Mouse (Mus musculus) stomach, embryonic 16.5 days (tissue): ENCODE data around the gene Usp2. TPM values are rescaled to one million over a fixed set of nuclear protein-coding genes. Genes with fewer than 3 reads are reported as not detected.
A peak's percentile ranks its signal among the peaks of the same experiment; 100 is the strongest.

Experiments used
- ATAC-seq: fragments of 200-750 bp; cut with Nextera tagmentation; 2 replicates; pipeline ENCODE4 v1.8.0; 2017; ENCODE audit warnings: moderate number of reproducible peaks, moderate TSS enrichment; ENCODE audit not compliant: insufficient read depth, low FRiP score
- H3K27ac ChIP-seq: fragments of 300-500 bp; sonication (generic); 2 replicates; pipeline ENCODE4 v1.5.1; 2014; ENCODE audit warnings: low read length
- H3K27me3 ChIP-seq: fragments of 300-500 bp; sonication (generic); 2 replicates; pipeline ENCODE4 v1.6.1; 2014; ENCODE audit warnings: low read length, control low read depth, mixed read lengths; ENCODE audit not compliant: control insufficient read depth, insufficient read depth
- H3K36me3 ChIP-seq: fragments of 300-500 bp; sonication (generic); 2 replicates; pipeline ENCODE4 v1.6.1; 2014; ENCODE audit warnings: low read length; ENCODE audit not compliant: control insufficient read depth, insufficient read depth
- H3K4me1 ChIP-seq: fragments of 300-500 bp; sonication (generic); 2 replicates; pipeline ENCODE4 v1.6.1; 2014; ENCODE audit warnings: low read length, control low read depth, mixed read lengths; ENCODE audit not compliant: control insufficient read depth, insufficient read depth
- H3K4me2 ChIP-seq: fragments of 300-500 bp; sonication (generic); 2 replicates; pipeline ENCODE4 v1.6.1; 2014; ENCODE audit warnings: low read depth, low read length, mixed read lengths
- H3K4me3 ChIP-seq: fragments of 300-500 bp; sonication (generic); replicated peaks from 2 replicates; pipeline ENCODE4 v1.5.1; 2014; ENCODE audit warnings: mild to moderate bottlenecking, low read length
- H3K9ac ChIP-seq: fragments of 300-500 bp; sonication (generic); 2 replicates; pipeline ENCODE4 v1.6.1; 2014; ENCODE audit warnings: low read length
- H3K9me3 ChIP-seq: fragments of 300-500 bp; sonication (generic); replicated peaks from 2 replicates; pipeline ENCODE4 v1.6.1; 2016; ENCODE audit warnings: low read length, control low read depth; ENCODE audit not compliant: control insufficient read depth
- WGBS: fragments of 180-500 bp; shearing (Covaris S2); extraction: QIAGEN DNeasy Blood & Tissue Kit; methylation state at CpG from one replicate; pipeline ENCODE4 v1.1.7; 2014; 5-methylcytosine and 5-hydroxymethylcytosine counted together
- polyA plus RNA-seq: library from polyadenylated mRNA; unstranded; fragments of >200 nt; fragmentation: Nextera tagmentation; extraction: Ambion mirVana; gene quantifications from 2 replicates; pipeline ENCODE4 v1.2.1, GENCODE M21; 2015

Usp2 gene
- polyA plus RNA-seq, 1 experiment from 2014 or later, result 21.5 TPM

- Histone ChIP-seq H3K27ac (peak overlapping the region; percentile 42; the same call in 1 of the 2 replicates), H3K36me3 (0 out of 2 replicates have a peak, but pooled peaks cover 4% of the 10 kb centered on the region)
- ATAC-seq, result no peak
Measured at GRCm38 (mm10) chr9:44143421-44143820, 76.6 kb downstream of the Usp2 start.

GRCm38 (mm10) chr9:44144023-44144717 is 77.3 kb downstream of the Usp2 start:
- H3K36me3 ChIP-seq, result peaks cover 4% of the 10 kb centered on the region; the same call in 1 of the 2 replicates
- peak overlapping the region; percentile 34; the same call in 1 of the 2 replicates for H3K27ac ChIP-seq
- ATAC-seq, result peak; percentile 63; the same call in 1 of the 2 replicates
- H3K9ac ChIP-seq, result no peak overlapping the region
- H3K27me3 ChIP-seq, result no peaks in the 10 kb centered on the region
- 32% methylated on average over 7 of the region's 8 CpGs for WGBS
- H3K9me3 ChIP-seq, result no peaks in the 10 kb centered on the region
- 0 out of 2 replicates have a peak, but pooled peaks cover 2% of the 10 kb centered on the region for H3K4me1 ChIP-seq
- no peak overlapping the region for H3K4me2 ChIP-seq
- H3K4me3 ChIP-seq, result no peak overlapping the region

More at GRCm38 (mm10) chr9:44143421-44143820, 76.6 kb downstream of the Usp2 start:
- no peaks in the 10 kb centered on the region for H3K9me3 ChIP-seq
- H3K9ac ChIP-seq, result no peak overlapping the region
- no peak overlapping the region for H3K4me2 ChIP-seq
- H3K4me3 ChIP-seq, result no peak overlapping the region
- H3K27me3 ChIP-seq, result no peaks in the 10 kb centered on the region
- 0 out of 2 replicates have a peak, but pooled peaks cover 2% of the 10 kb centered on the region for H3K4me1 ChIP-seq
- WGBS, result 77% methylated on average over 5 of the region's 5 CpGs

- H3K4me3 ChIP-seq, result no peak overlapping the region
- peaks cover 4% of the 10 kb centered on the region; the same call in 1 of the 2 replicates for H3K36me3 ChIP-seq
- ATAC-seq, result no peak
- H3K27ac ChIP-seq, result no peak overlapping the region; the same call in 1 of the 2 replicates
- 0 out of 2 replicates have a peak, but pooled peaks cover 2% of the 10 kb centered on the region for H3K4me1 ChIP-seq
- H3K9ac ChIP-seq, result no peak overlapping the region
- no peaks in the 10 kb centered on the region for H3K27me3 ChIP-seq
- no peaks in the 10 kb centered on the region for H3K9me3 ChIP-seq
- no peak overlapping the region for H3K4me2 ChIP-seq
Measured at GRCm38 (mm10) chr9:44144718-44145060, 77.9 kb downstream of the Usp2 start.

Other genes starting within 250 kb of the Usp2 start
- gene Thy1, start 23.6 kb upstream of the Usp2 start, polyA plus RNA-seq, result 1.7 and 2.0 TPM in 2 replicates
- 0.08 and 0.20 TPM in 2 replicates for gene Mfrp, start 34.7 kb downstream of the Usp2 start, polyA plus RNA-seq
- 2.4 and 2.5 TPM in 2 replicates for gene C1qtnf5, start 40.2 kb downstream of the Usp2 start, polyA plus RNA-seq
- 0.19 and 0.21 TPM in 2 replicates for gene Gm49380, start 46.5 kb downstream of the Usp2 start, polyA plus RNA-seq
- 42.3 and 50.6 TPM in 2 replicates for gene Rnf26, start 46.5 kb downstream of the Usp2 start, polyA plus RNA-seq
- 53.6 and 56.9 TPM in 2 replicates for gene Mcam, start 67.4 kb downstream of the Usp2 start, polyA plus RNA-seq
- gene Cbl, start 167.0 kb downstream of the Usp2 start, polyA plus RNA-seq, result 12.5 and 14.0 TPM in 2 replicates
- 0.19 and 0.55 TPM in 2 replicates for gene Ccdc153, start 173.7 kb downstream of the Usp2 start, polyA plus RNA-seq
- 1.3 and 2.4 TPM in 2 replicates for gene Pdzd3, start 184.4 kb downstream of the Usp2 start, polyA plus RNA-seq
- 11.4 and 13.7 TPM in 2 replicates for gene Nlrx1, start 201.6 kb downstream of the Usp2 start, polyA plus RNA-seq
- gene Abcg4, start 221.6 kb downstream of the Usp2 start, polyA plus RNA-seq, result 5.2 and 5.3 TPM in 2 replicates
- gene Hinfp, start 238.7 kb downstream of the Usp2 start, polyA plus RNA-seq, result 21.2 and 23.6 TPM in 2 replicates